Mouse (Mus musculus): Measurements from ENCODE around the gene Ltb4r2.

DNA sequence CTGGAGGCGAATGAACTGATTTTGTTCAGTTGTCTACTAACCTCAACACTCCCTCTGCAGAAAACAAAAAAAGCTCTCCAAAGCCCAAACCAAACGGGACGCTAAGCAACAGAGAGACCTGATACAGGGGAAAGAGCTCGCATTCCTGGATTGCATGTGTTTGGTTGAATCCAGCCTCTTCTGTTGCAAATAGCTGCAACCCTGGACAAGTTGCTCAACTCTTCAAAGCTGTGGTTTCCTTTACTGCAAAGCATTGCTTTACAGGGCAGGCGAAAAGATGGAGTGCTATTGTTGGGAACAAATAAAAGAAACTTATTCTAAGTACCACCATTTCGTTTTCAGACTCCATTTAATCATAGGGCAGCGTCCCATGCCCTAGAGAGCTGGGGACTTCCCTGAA is 26.4 kb upstream of the Ltb4r2 start:
- no peak for TF ChIP-seq POLR2A (IDR thresholded peaks at IDR 0.05; ENCODE audit: insufficient read depth, low read depth, low read length)
- TF ChIP-seq CTCF (IDR thresholded peaks at IDR 0.05; ENCODE audit: insufficient read depth, low read depth, low read length) = no peak

Measured in olfactory bulb, adult 2 months (tissue).